Mouse (Mus musculus) bone marrow, adult 2 months (tissue): ENCODE data around the gene Iqcf6. TPM values are rescaled to one million over a fixed set of nuclear protein-coding genes. Genes with fewer than 3 reads are reported as not detected.
"Not testable (repeated sequence)": the region's sequence is repeated elsewhere in the genome, so short reads cannot be mapped to it uniquely, and the experiment has no call there.

Source experiments
- H3K27ac ChIP-seq: fragments of 200-500 bp; 2 replicates; pipeline ENCODE4 v1.5.1; 2012; ENCODE audit warnings: low read depth, mild to moderate bottlenecking, control low read depth, inconsistent platforms, low read length; ENCODE audit not compliant: control insufficient read depth, poor library complexity, insufficient read depth
- H3K4me1 ChIP-seq: fragments of 200-500 bp; 2 replicates; pipeline ENCODE4 v1.6.1; 2011; ENCODE audit warnings: low read length; ENCODE audit not compliant: control insufficient read depth, insufficient read depth
- H3K4me3 ChIP-seq: fragments of 200-500 bp; replicated peaks from 2 replicates; pipeline ENCODE3; 2011; ENCODE audit warnings: mild to moderate bottlenecking, low read depth, low read length, control low read depth; ENCODE audit not compliant: control insufficient read depth
- CTCF ChIP-seq: fragments of 200-500 bp; IDR thresholded peaks from 2 replicates; pipeline ENCODE4 v1.5.1; 2011; ENCODE audit warnings: low read length, control low read depth; ENCODE audit not compliant: control insufficient read depth, insufficient read depth
- POLR2A ChIP-seq: fragments of 200-500 bp; IDR thresholded peaks from 2 replicates; pipeline ENCODE4 v1.6.1; 2011; ENCODE audit warnings: low read depth, mild to moderate bottlenecking, control low read depth, low read length, borderline replicate concordance; ENCODE audit not compliant: control insufficient read depth
- WGBS: fragments of 180-500 bp; shearing (Covaris S2); methylation state at CpG from one replicate; pipeline ENCODE4 v1.1.7; 2018; 5-methylcytosine and 5-hydroxymethylcytosine counted together
- polyA plus RNA-seq: library from polyadenylated mRNA; stranded (reverse); fragments of >200 nt; gene quantifications from 2 replicates; pipeline ENCODE4 v1.2.4, GENCODE M21; 2011; ENCODE audit warnings: low replicate concordance; ENCODE audit not compliant: missing spikeins, insufficient read depth, insufficient read length

Gene Iqcf6
- polyA plus RNA-seq: not detected in 2 replicates

- Histone ChIP-seq H3K4me1 (no peaks in the 10 kb centered on the region), H3K4me3 (no peak within 1 kb of the TSS), H3K27ac (no peak within 1 kb of the TSS)
- TF ChIP-seq POLR2A (no peak), CTCF (no peak)
- 71% methylated on average over 2 of the region's 2 CpGs for WGBS
These were observed at the start of gene Iqcf6 for GRCm38 (mm10) chr9:106626282-106626681. Gene Iqcf6, plus strand, starts transcription at chr9:106626582.

- TF ChIP-seq POLR2A (no peak), CTCF (no peak)
- H3K27ac ChIP-seq: no peak overlapping the region
- WGBS: 75% methylated on average over 7 of the region's 7 CpGs
These were observed 46.4 kb upstream of the Iqcf6 start for GRCm38 (mm10) chr9:106580016-106580415.

GRCm38 (mm10) chr9:106582552-106582951, 43.8 kb upstream of the Iqcf6 start:
- Histone ChIP-seq H3K4me1 (no peaks in the 10 kb centered on the region), H3K27ac (no peak overlapping the region), H3K4me3 (no peak overlapping the region)
- 57% methylated on average over 1 of the region's 1 CpGs for WGBS
- TF ChIP-seq POLR2A (no peak), CTCF (no peak)

More at GRCm38 (mm10) chr9:106580016-106580415, 46.4 kb upstream of the Iqcf6 start:
- H3K4me3 ChIP-seq: no peak overlapping the region
- H3K4me1 ChIP-seq: no peaks in the 10 kb centered on the region

GRCm38 (mm10) chr9:106592158-106592557, 34.2 kb upstream of the Iqcf6 start:
- WGBS: 82% methylated on average over 5 of the region's 5 CpGs
- no peak for TF ChIP-seq CTCF
- Histone ChIP-seq H3K27ac (no peak overlapping the region), H3K4me3 (no peak overlapping the region), H3K4me1 (no peaks in the 10 kb centered on the region)

GRCm38 (mm10) chr9:106595402-106595801, 31.0 kb upstream of the Iqcf6 start:
- H3K4me1 ChIP-seq, H3K4me3 ChIP-seq, H3K27ac ChIP-seq: not testable (repeated sequence)
- 33% methylated on average over 4 of the region's 4 CpGs for WGBS

- H3K4me3 ChIP-seq: no peak overlapping the region
- WGBS: 76% methylated on average over 7 of the region's 7 CpGs
- TF ChIP-seq CTCF: no peak
- TF ChIP-seq POLR2A: no peak
- H3K27ac ChIP-seq: no peak overlapping the region
- H3K4me1 ChIP-seq: no peaks in the 10 kb centered on the region
These were observed 30.5 kb upstream of the Iqcf6 start for GRCm38 (mm10) chr9:106595836-106596235.

GRCm38 (mm10) chr9:106598466-106598865, 27.9 kb upstream of the Iqcf6 start:
- no peak overlapping the region for H3K27ac ChIP-seq
- no peak for TF ChIP-seq CTCF
- TF ChIP-seq POLR2A: no peak
- H3K4me1 ChIP-seq: no peaks in the 10 kb centered on the region
- 42% methylated on average over 7 of the region's 7 CpGs for WGBS
- H3K4me3 ChIP-seq: no peak overlapping the region

GRCm38 (mm10) chr9:106600546-106600945, 25.8 kb upstream of the Iqcf6 start:
- 24% methylated on average over 8 of the region's 8 CpGs for WGBS
- Histone ChIP-seq H3K4me1 (no peaks in the 10 kb centered on the region), H3K4me3 (no peak overlapping the region), H3K27ac (no peak overlapping the region)
- TF ChIP-seq POLR2A (no peak), CTCF (peak; percentile 68)

- WGBS: 72% methylated on average over 4 of the region's 4 CpGs
- TF ChIP-seq CTCF (no peak), POLR2A (no peak)
- H3K27ac ChIP-seq: no peak overlapping the region
- H3K4me1 ChIP-seq: no peaks in the 10 kb centered on the region; the same call in 1 of the 2 replicates
- no peak overlapping the region for H3K4me3 ChIP-seq
These were observed 15.7 kb upstream of the Iqcf6 start for GRCm38 (mm10) chr9:106610727-106611126.
